Mouse (Mus musculus): ENCODE data around the gene Ltb4r2. TPM values are rescaled to one million over a fixed set of nuclear protein-coding genes. Genes with fewer than 3 reads are reported as not detected.

Ltb4r2 gene
- polyA plus RNA-seq, 1 experiment from 2014 or later = 0.27 TPM

- no peak overlapping the region for H3K4me3 ChIP-seq (ENCODE audit: control insufficient read depth in 1 of 2, insufficient read depth in 1 of 2, low read depth in 1 of 2, low read length in 2 of 2)
- no peaks in the 10 kb centered on the region for H3K9me3 ChIP-seq (ENCODE audit: control insufficient read depth, low read length)
- H3K4me1 ChIP-seq (ENCODE audit: control insufficient read depth in 2 of 2, insufficient read depth in 2 of 2, low read length in 2 of 2) = no peaks in the 10 kb centered on the region
- no peak overlapping the region for H3K4me2 ChIP-seq (ENCODE audit: low read length)
- no peak overlapping the region for H3K9ac ChIP-seq (ENCODE audit: low read length)
- H3K27ac ChIP-seq (replicated peaks in 1 of 2; ENCODE audit: control insufficient read depth in 1 of 2, insufficient read depth in 1 of 2, low read depth in 2 of 2, low read length in 2 of 2) = no peak overlapping the region
- ATAC-seq (ENCODE audit: insufficient number of reproducible peaks, insufficient read depth, low FRiP score, low read depth) = no peak
- peaks cover 4% of the 10 kb centered on the region; the same call in 1 of the 2 replicates for H3K27me3 ChIP-seq (ENCODE audit: control insufficient read depth, insufficient read depth, low read length)
- no peaks in the 10 kb centered on the region for H3K36me3 ChIP-seq (ENCODE audit: control insufficient read depth, insufficient read depth, low read length)
These were observed 35.0 kb upstream of the Ltb4r2 start for GRCm38 (mm10) chr14:55726261-55726660.

GRCm38 (mm10) chr14:55727889-55728685, 33.1 kb upstream of the Ltb4r2 start:
- Histone ChIP-seq H3K36me3 (ENCODE audit: control insufficient read depth, insufficient read depth, low read length) (no peaks in the 10 kb centered on the region), H3K27ac (replicated peaks in 1 of 2; ENCODE audit: control insufficient read depth in 1 of 2, insufficient read depth in 1 of 2, low read depth in 2 of 2, low read length in 2 of 2) (no peak overlapping the region), H3K9me3 (ENCODE audit: control insufficient read depth, low read length) (no peaks in the 10 kb centered on the region), H3K9ac (ENCODE audit: low read length) (no peak overlapping the region), H3K4me2 (ENCODE audit: low read length) (no peak overlapping the region), H3K4me3 (ENCODE audit: control insufficient read depth in 1 of 2, insufficient read depth in 1 of 2, low read depth in 1 of 2, low read length in 2 of 2) (no peak overlapping the region), H3K4me1 (ENCODE audit: control insufficient read depth in 2 of 2, insufficient read depth in 2 of 2, low read length in 2 of 2) (no peaks in the 10 kb centered on the region), H3K27me3 (ENCODE audit: control insufficient read depth, insufficient read depth, low read length) (peaks cover 4% of the 10 kb centered on the region; the same call in 1 of the 2 replicates)
- ATAC-seq (ENCODE audit: insufficient number of reproducible peaks, insufficient read depth, low FRiP score, low read depth) = no peak
- WGBS = 64% methylated on average over 8 of the region's 8 CpGs

- WGBS = 71% methylated on average over 7 of the region's 7 CpGs
- Histone ChIP-seq H3K4me2 (ENCODE audit: low read length) (no peak overlapping the region), H3K9me3 (ENCODE audit: control insufficient read depth, low read length) (no peaks in the 10 kb centered on the region), H3K36me3 (ENCODE audit: control insufficient read depth, insufficient read depth, low read length) (no peaks in the 10 kb centered on the region), H3K4me3 (ENCODE audit: control insufficient read depth in 1 of 2, insufficient read depth in 1 of 2, low read depth in 1 of 2, low read length in 2 of 2) (no peak overlapping the region), H3K4me1 (ENCODE audit: control insufficient read depth in 2 of 2, insufficient read depth in 2 of 2, low read length in 2 of 2) (no peaks in the 10 kb centered on the region), H3K27me3 (ENCODE audit: control insufficient read depth, insufficient read depth, low read length) (peaks cover 4% of the 10 kb centered on the region; the same call in 1 of the 2 replicates), H3K9ac (ENCODE audit: low read length) (no peak overlapping the region), H3K27ac (replicated peaks in 1 of 2; ENCODE audit: control insufficient read depth in 1 of 2, insufficient read depth in 1 of 2, low read depth in 2 of 2, low read length in 2 of 2) (no peak overlapping the region)
- ATAC-seq (ENCODE audit: insufficient number of reproducible peaks, insufficient read depth, low FRiP score, low read depth) = no peak
These were observed 31.1 kb upstream of the Ltb4r2 start for GRCm38 (mm10) chr14:55730116-55730515.

DNA sequence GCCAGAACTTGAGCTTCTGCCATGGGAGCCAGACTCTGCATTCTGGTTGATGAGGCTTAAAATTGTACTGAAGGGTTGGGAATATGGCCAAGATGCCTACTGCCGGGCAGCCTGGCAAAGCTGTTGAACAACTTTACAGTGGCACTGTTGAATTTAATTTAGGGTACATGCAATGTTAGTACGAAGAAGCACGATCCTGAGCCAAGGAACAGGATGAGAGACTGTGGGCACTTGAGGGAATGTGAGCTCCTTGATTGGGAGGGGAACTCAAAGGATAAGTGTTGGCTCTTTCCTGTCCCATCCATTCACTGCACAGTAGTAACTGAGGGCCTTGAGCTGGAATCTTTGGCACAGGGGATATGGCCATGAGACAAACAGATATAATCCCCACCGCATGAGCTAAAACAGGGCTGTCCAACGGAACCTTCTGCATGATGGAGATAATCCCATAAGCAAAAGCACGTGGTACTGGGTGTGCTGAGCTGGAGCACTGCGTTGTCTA, 30.6 kb upstream of the Ltb4r2 start:
- H3K4me2 ChIP-seq (ENCODE audit: low read length) = no peak overlapping the region
- whole genome bisulfite sequencing = 65% methylated on average over 7 of the region's 7 CpGs
- ATAC-seq (ENCODE audit: insufficient number of reproducible peaks, insufficient read depth, low FRiP score, low read depth) = no peak

DNA sequence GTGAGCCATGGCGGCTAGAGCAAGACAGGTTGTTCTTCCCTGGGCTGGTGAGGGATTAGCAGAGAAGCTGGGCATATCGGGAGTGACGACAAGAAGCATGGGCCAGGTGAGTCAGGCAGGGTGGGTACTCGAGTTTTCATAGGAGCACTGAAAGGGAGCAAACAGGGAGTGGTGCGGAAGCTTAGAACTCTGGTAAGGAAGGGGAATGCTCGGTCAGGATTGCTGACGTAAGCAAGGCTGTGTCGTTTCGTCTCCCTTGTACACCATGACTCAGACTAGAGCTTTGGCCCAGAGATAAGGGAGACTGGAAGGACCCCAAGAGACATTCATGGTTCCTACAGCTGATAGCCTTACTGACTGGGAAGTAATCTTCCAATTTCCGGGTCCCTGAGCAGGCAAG, 27.3 kb upstream of the Ltb4r2 start:
- Histone ChIP-seq H3K4me3 (ENCODE audit: control insufficient read depth in 1 of 2, insufficient read depth in 1 of 2, low read depth in 1 of 2, low read length in 2 of 2) (no peak overlapping the region), H3K4me2 (ENCODE audit: low read length) (no peak overlapping the region), H3K9me3 (ENCODE audit: control insufficient read depth, low read length) (no peaks in the 10 kb centered on the region), H3K27me3 (ENCODE audit: control insufficient read depth, insufficient read depth, low read length) (peaks cover 4% of the 10 kb centered on the region; the same call in 1 of the 2 replicates), H3K4me1 (ENCODE audit: control insufficient read depth in 2 of 2, insufficient read depth in 2 of 2, low read length in 2 of 2) (no peaks in the 10 kb centered on the region), H3K36me3 (ENCODE audit: control insufficient read depth, insufficient read depth, low read length) (peaks cover 15% of the 10 kb centered on the region), H3K9ac (ENCODE audit: low read length) (no peak overlapping the region), H3K27ac (replicated peaks in 1 of 2; ENCODE audit: control insufficient read depth in 1 of 2, insufficient read depth in 1 of 2, low read depth in 2 of 2, low read length in 2 of 2) (no peak overlapping the region)
- 57% methylated on average over 10 of the region's 10 CpGs for WGBS
- ATAC-seq (ENCODE audit: insufficient number of reproducible peaks, insufficient read depth, low FRiP score, low read depth) = no peak

More for the DNA sequence above, 30.6 kb upstream of the Ltb4r2 start:
- H3K27ac ChIP-seq (replicated peaks in 1 of 2; ENCODE audit: control insufficient read depth in 1 of 2, insufficient read depth in 1 of 2, low read depth in 2 of 2, low read length in 2 of 2) = no peak overlapping the region
- H3K4me1 ChIP-seq (ENCODE audit: control insufficient read depth in 2 of 2, insufficient read depth in 2 of 2, low read length in 2 of 2) = no peaks in the 10 kb centered on the region
- no peaks in the 10 kb centered on the region for H3K9me3 ChIP-seq (ENCODE audit: control insufficient read depth, low read length)
- H3K36me3 ChIP-seq (ENCODE audit: control insufficient read depth, insufficient read depth, low read length) = no peaks in the 10 kb centered on the region
- peaks cover 4% of the 10 kb centered on the region; the same call in 1 of the 2 replicates for H3K27me3 ChIP-seq (ENCODE audit: control insufficient read depth, insufficient read depth, low read length)
- no peak overlapping the region for H3K9ac ChIP-seq (ENCODE audit: low read length)
- no peak overlapping the region for H3K4me3 ChIP-seq (ENCODE audit: control insufficient read depth in 1 of 2, insufficient read depth in 1 of 2, low read depth in 1 of 2, low read length in 2 of 2)

GRCm38 (mm10) chr14:55734869-55735268, 26.4 kb upstream of the Ltb4r2 start:
- no peaks in the 10 kb centered on the region for H3K9me3 ChIP-seq (ENCODE audit: control insufficient read depth, low read length)
- H3K4me1 ChIP-seq (ENCODE audit: control insufficient read depth in 2 of 2, insufficient read depth in 2 of 2, low read length in 2 of 2) = no peaks in the 10 kb centered on the region
- no peak overlapping the region for H3K9ac ChIP-seq (ENCODE audit: low read length)
- no peak for ATAC-seq (ENCODE audit: insufficient number of reproducible peaks, insufficient read depth, low FRiP score, low read depth)
- H3K4me3 ChIP-seq (ENCODE audit: control insufficient read depth in 1 of 2, insufficient read depth in 1 of 2, low read depth in 1 of 2, low read length in 2 of 2) = no peak overlapping the region
- no peak overlapping the region for H3K4me2 ChIP-seq (ENCODE audit: low read length)
- 69% methylated on average over 7 of the region's 7 CpGs for WGBS
- H3K27me3 ChIP-seq (ENCODE audit: control insufficient read depth, insufficient read depth, low read length) = peaks cover 4% of the 10 kb centered on the region; the same call in 1 of the 2 replicates
- no peak overlapping the region for H3K27ac ChIP-seq (replicated peaks in 1 of 2; ENCODE audit: control insufficient read depth in 1 of 2, insufficient read depth in 1 of 2, low read depth in 2 of 2, low read length in 2 of 2)
- H3K36me3 ChIP-seq (ENCODE audit: control insufficient read depth, insufficient read depth, low read length) = peaks cover 24% of the 10 kb centered on the region

DNA sequence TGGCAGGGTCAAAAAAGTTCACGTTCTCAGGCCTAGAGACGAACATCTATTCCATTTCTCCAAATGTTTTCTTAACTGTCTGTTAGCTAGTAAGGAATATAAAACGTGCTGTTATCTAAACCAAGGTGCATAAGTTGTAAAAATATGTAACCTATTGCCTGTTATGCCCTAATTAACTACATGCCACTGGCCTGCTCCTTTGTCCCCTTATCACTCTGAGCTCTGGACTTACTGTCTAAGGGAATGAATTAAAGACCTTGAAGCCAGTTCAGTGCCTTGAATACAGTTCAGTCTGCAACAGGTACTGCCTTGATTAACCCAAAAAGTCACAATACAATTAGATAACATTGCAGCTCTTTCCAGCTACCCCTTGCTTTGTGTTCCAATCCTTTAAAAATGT, 25.9 kb upstream of the Ltb4r2 start:
- 54% methylated on average over 3 of the region's 3 CpGs for WGBS
- no peak for ATAC-seq (ENCODE audit: insufficient number of reproducible peaks, insufficient read depth, low FRiP score, low read depth)
- H3K36me3 ChIP-seq (ENCODE audit: control insufficient read depth, insufficient read depth, low read length) = peaks cover 29% of the 10 kb centered on the region

More for the DNA sequence above, 25.9 kb upstream of the Ltb4r2 start:
- H3K4me2 ChIP-seq (ENCODE audit: low read length) = no peak overlapping the region
- H3K27me3 ChIP-seq (ENCODE audit: control insufficient read depth, insufficient read depth, low read length) = peaks cover 4% of the 10 kb centered on the region; the same call in 1 of the 2 replicates
- H3K9me3 ChIP-seq (ENCODE audit: control insufficient read depth, low read length) = no peaks in the 10 kb centered on the region
- no peak overlapping the region for H3K27ac ChIP-seq (replicated peaks in 1 of 2; ENCODE audit: control insufficient read depth in 1 of 2, insufficient read depth in 1 of 2, low read depth in 2 of 2, low read length in 2 of 2)
- no peak overlapping the region for H3K9ac ChIP-seq (ENCODE audit: low read length)
- no peak overlapping the region for H3K4me3 ChIP-seq (ENCODE audit: control insufficient read depth in 1 of 2, insufficient read depth in 1 of 2, low read depth in 1 of 2, low read length in 2 of 2)
- no peaks in the 10 kb centered on the region for H3K4me1 ChIP-seq (ENCODE audit: control insufficient read depth in 2 of 2, insufficient read depth in 2 of 2, low read length in 2 of 2)
